15 mouse cellular contexts compared by ENCODE assay signal in genomic region chr1:64085361-64085760, GRCm38 (mm10).
"Had no signal": no experiment of that assay in that cellular context is flagged by ENCODE, and none has a peak within 500 bp of the region (broad histone marks: within the 10 kb centered on the region; RNA-seq: fewer than 3 reads in every experiment).

No protein-coding gene starts in this region.

- H3K4me2 ChIP-seq: limb, embryonic 13.5 days; liver, embryonic 15.5 days; lung, embryonic 15.5 days; midbrain, embryonic 13.5 days had no signal

- DNase-seq: layer of hippocampus, postnatal 36 days; liver; lung, adult 18-20 months; lung, postnatal 10 days; thymus, adult 2 months had no signal

- H3K9me3 ChIP-seq: limb, embryonic 10.5 days; limb, embryonic 13.5 days; liver, embryonic 12.5 days; liver, embryonic 15.5 days; lung, embryonic 15.5 days; megakaryocyte, embryonic 14.5 days; midbrain, embryonic 10.5 days; midbrain, embryonic 13.5 days had no signal

- H3K27me3 ChIP-seq: limb, embryonic 13.5 days; liver, embryonic 12.5 days; liver, embryonic 15.5 days; lung, embryonic 15.5 days; megakaryocyte, embryonic 14.5 days; midbrain, embryonic 13.5 days had no signal

- H3K27ac ChIP-seq: kidney, postnatal 0 days; limb, embryonic 10.5 days; limb, embryonic 13.5 days; liver, embryonic 12.5 days; liver, embryonic 15.5 days; lung, embryonic 15.5 days; midbrain, embryonic 10.5 days; midbrain, embryonic 13.5 days; stomach, postnatal 0 days had no signal

- ATAC-seq: midbrain, embryonic 13.5 days had no signal

- H3K36me3 ChIP-seq: limb, embryonic 10.5 days; limb, embryonic 13.5 days; liver, embryonic 12.5 days; liver, embryonic 15.5 days; lung, embryonic 15.5 days; midbrain, embryonic 10.5 days; midbrain, embryonic 13.5 days had no signal

- H3K4me3 ChIP-seq: limb, embryonic 10.5 days; limb, embryonic 13.5 days; liver, embryonic 12.5 days; liver, embryonic 15.5 days; lung, embryonic 15.5 days; midbrain, embryonic 10.5 days; midbrain, embryonic 13.5 days had no signal

- H3K9ac ChIP-seq: limb, embryonic 13.5 days; liver, embryonic 12.5 days; liver, embryonic 15.5 days; lung, embryonic 15.5 days; midbrain, embryonic 13.5 days had no signal
